Mouse (Mus musculus): ENCODE results near the gene Astn2. TPM values are rescaled to one million over a fixed set of nuclear protein-coding genes. Genes with fewer than 3 reads are reported as not detected.

The Astn2 gene
- total and polyA plus RNA-seq, 2 experiments, result 0.77 to 1.2 TPM

DNA sequence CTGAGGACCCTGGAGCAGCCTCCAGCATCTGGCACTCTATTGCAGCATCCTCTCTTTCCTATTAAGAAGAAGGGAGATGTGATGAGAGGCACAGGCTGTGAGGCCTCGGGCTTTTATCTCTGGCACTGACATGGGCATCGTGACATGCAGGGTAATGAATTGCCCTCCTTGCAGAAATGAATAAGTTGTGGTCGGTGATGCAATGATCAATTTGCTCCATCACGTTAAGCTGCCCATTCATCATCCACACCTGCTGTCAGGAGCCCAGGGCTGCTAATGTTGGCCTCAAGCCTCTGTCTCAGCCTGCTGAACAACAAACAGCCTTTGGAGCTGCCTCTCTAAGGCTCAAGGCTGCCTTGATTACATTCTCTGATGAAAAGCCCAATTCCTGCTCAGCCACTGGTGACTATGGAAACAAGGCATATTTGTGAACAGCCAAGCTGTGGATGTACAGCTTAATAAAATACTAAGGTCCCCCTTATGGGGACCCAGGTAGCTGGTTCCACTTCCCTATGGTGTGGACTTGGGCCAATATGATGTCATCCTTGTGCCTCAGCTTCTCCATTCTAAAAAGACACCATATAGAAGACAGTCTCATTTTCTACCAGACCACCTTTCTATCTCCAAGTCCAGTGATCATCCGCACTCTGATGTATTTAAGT, 515.9 kb downstream of the Astn2 start:
- Histone ChIP-seq H3K27ac (replicated peaks; ENCODE audit: insufficient read depth, low read depth, low read length) (no peak overlapping the region), H3K4me3 (ENCODE audit: insufficient read depth, low read depth, low read length) (no peak overlapping the region), H3K79me2 (ENCODE audit: control insufficient read depth, insufficient read depth, low read length) (no peaks in the 10 kb centered on the region), H3K4me1 (ENCODE audit: control insufficient read depth, insufficient read depth, low read length) (no peaks in the 10 kb centered on the region), H3K27me3 (ENCODE audit: control insufficient read depth, insufficient read depth, low read length) (no peaks in the 10 kb centered on the region), H3K9ac (ENCODE audit: low read depth, low read length) (no peak overlapping the region), H3K36me3 (ENCODE audit: control insufficient read depth, insufficient read depth, low read length) (no peaks in the 10 kb centered on the region)
- no peak for DNase-seq (ENCODE audit: extremely low read depth, low read depth, low spot score)
- 74% methylated on average over 5 of the region's 5 CpGs for WGBS
- TF ChIP-seq CTCF (IDR thresholded peaks at IDR 0.05; ENCODE audit: low read depth, low read length) (no peak), POLR2A (IDR thresholded peaks at IDR 0.05; ENCODE audit: extremely low read depth, insufficient read depth, low read length) (no peak)

DNA sequence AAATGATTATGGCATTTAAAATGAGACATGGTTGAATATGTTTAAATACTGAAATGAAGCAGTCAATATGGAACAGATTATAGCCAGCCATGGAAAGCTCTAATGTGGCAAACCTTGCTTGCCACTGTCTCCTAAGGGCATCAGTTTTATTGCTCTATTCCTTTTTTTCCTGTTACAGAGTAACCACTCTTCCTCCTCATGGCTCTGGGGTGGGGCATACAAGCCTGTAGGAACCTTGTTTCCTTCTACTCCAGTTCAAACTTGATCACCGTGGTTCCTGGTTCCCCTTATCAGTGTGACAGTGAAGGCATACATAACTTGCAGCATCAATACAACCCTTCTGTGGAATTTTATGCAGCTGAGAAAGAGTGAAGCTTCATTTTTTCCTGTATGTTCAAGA, 517.5 kb downstream of the Astn2 start:
- WGBS, result 65% methylated on average over 1 of the region's 1 CpGs
- H3K9ac ChIP-seq (ENCODE audit: low read depth, low read length), result no peak overlapping the region
- H3K27ac ChIP-seq (replicated peaks; ENCODE audit: insufficient read depth, low read depth, low read length), result no peak overlapping the region
- H3K27me3 ChIP-seq (ENCODE audit: control insufficient read depth, insufficient read depth, low read length), result no peaks in the 10 kb centered on the region
- no peak for DNase-seq (ENCODE audit: extremely low read depth, low read depth, low spot score)
- H3K79me2 ChIP-seq (ENCODE audit: control insufficient read depth, insufficient read depth, low read length), result no peaks in the 10 kb centered on the region
- no peak for TF ChIP-seq CTCF (IDR thresholded peaks at IDR 0.05; ENCODE audit: low read depth, low read length)
- no peak for TF ChIP-seq POLR2A (IDR thresholded peaks at IDR 0.05; ENCODE audit: extremely low read depth, insufficient read depth, low read length)
- no peaks in the 10 kb centered on the region for H3K4me1 ChIP-seq (ENCODE audit: control insufficient read depth, insufficient read depth, low read length)
- H3K4me3 ChIP-seq (ENCODE audit: insufficient read depth, low read depth, low read length), result no peak overlapping the region
- H3K36me3 ChIP-seq (ENCODE audit: control insufficient read depth, insufficient read depth, low read length), result no peaks in the 10 kb centered on the region

DNA sequence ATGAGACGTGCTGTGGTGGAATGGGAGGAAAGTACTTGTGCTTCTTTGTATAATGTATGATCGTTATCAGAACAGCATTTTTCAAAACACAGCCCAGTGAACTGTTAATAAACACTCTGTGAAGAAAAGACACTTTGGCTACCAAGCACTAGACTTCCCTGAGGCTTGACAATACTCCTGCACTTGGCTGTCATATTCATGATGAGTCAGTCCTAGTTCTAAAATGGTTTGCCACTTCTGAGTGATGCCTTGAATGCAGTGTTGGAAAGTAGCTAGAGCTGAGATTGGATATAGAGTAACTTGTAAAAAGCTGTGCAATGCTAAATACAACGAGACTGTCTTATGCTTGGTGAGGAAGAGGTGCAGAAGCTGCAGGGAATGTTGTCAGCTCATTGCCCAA, 518.5 kb downstream of the Astn2 start:
- no peaks in the 10 kb centered on the region for H3K27me3 ChIP-seq (ENCODE audit: control insufficient read depth, insufficient read depth, low read length)
- no peak overlapping the region for H3K27ac ChIP-seq (replicated peaks; ENCODE audit: insufficient read depth, low read depth, low read length)
- no peak overlapping the region for H3K9ac ChIP-seq (ENCODE audit: low read depth, low read length)
- 67% methylated on average over 3 of the region's 3 CpGs for WGBS
- no peaks in the 10 kb centered on the region for H3K4me1 ChIP-seq (ENCODE audit: control insufficient read depth, insufficient read depth, low read length)
- TF ChIP-seq POLR2A (IDR thresholded peaks at IDR 0.05; ENCODE audit: extremely low read depth, insufficient read depth, low read length), result no peak
- TF ChIP-seq CTCF (IDR thresholded peaks at IDR 0.05; ENCODE audit: low read depth, low read length), result no peak
- H3K4me3 ChIP-seq (ENCODE audit: insufficient read depth, low read depth, low read length), result no peak overlapping the region
- DNase-seq (ENCODE audit: extremely low read depth, low read depth, low spot score), result no peak
- H3K36me3 ChIP-seq (ENCODE audit: control insufficient read depth, insufficient read depth, low read length), result no peaks in the 10 kb centered on the region
- H3K79me2 ChIP-seq (ENCODE audit: control insufficient read depth, insufficient read depth, low read length), result no peaks in the 10 kb centered on the region

DNA sequence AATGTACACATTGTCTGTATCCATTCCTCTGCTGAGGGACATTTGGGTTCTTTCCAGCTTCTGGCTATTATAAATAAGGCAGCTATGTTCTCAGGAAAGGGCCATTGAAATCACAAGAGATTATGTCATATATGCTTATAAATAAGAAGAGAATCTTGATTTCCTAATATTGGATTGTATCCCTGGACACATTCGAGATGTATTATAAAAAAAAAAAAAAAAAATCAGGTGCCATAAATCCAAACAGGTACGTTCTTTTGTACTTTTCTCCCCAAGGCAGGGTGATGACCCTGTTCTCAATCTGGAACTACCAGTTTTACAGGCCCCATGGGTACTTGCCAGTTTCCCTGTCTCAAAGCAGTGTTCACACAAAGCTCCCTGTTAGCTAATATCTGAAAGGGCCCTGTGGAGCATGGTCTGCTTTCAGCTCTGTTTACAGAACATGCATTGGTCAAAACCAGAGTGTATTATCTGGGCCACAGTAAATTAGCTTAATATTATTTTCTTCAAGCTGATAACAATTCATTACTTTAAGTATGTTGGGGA, 530.1 kb downstream of the Astn2 start:
- H3K4me3 ChIP-seq (ENCODE audit: insufficient read depth, low read depth, low read length), result no peak overlapping the region
- no peak for DNase-seq (ENCODE audit: extremely low read depth, low read depth, low spot score)
- H3K27ac ChIP-seq (replicated peaks; ENCODE audit: insufficient read depth, low read depth, low read length), result no peak overlapping the region

DNA sequence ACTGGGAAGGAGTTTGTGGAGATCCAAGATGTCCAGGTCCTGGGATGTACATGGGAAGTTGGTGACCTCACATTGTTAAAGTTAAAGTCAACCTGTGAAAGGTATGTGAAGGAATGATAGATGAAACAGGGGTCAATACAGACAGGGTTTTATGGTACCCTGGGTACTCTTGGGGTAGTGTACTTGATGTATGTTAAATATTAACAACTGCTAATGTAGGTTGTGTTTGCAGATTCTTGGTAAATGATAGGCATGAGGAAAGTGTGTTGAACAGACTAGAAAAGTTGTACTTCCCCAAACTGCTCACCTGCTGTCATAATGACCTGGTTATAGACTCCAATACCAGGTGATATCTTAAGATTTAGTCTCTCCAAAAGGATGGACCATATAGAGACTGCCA, 539.9 kb downstream of the Astn2 start:
- H3K9ac ChIP-seq (ENCODE audit: low read depth, low read length), result no peak overlapping the region
- no peaks in the 10 kb centered on the region for H3K79me2 ChIP-seq (ENCODE audit: control insufficient read depth, insufficient read depth, low read length)
- no peak for DNase-seq (ENCODE audit: extremely low read depth, low read depth, low spot score)
- H3K4me3 ChIP-seq (ENCODE audit: insufficient read depth, low read depth, low read length), result no peak overlapping the region
- H3K36me3 ChIP-seq (ENCODE audit: control insufficient read depth, insufficient read depth, low read length), result no peaks in the 10 kb centered on the region
- H3K27ac ChIP-seq (replicated peaks; ENCODE audit: insufficient read depth, low read depth, low read length), result no peak overlapping the region
- TF ChIP-seq CTCF (IDR thresholded peaks at IDR 0.05; ENCODE audit: low read depth, low read length) (no peak), POLR2A (IDR thresholded peaks at IDR 0.05; ENCODE audit: extremely low read depth, insufficient read depth, low read length) (no peak)
- no peaks in the 10 kb centered on the region for H3K4me1 ChIP-seq (ENCODE audit: control insufficient read depth, insufficient read depth, low read length)
- H3K27me3 ChIP-seq (ENCODE audit: control insufficient read depth, insufficient read depth, low read length), result no peaks in the 10 kb centered on the region

More for the DNA sequence above, 530.1 kb downstream of the Astn2 start:
- no peaks in the 10 kb centered on the region for H3K4me1 ChIP-seq (ENCODE audit: control insufficient read depth, insufficient read depth, low read length)
- no peaks in the 10 kb centered on the region for H3K27me3 ChIP-seq (ENCODE audit: control insufficient read depth, insufficient read depth, low read length)
- H3K9ac ChIP-seq (ENCODE audit: low read depth, low read length), result no peak overlapping the region
- TF ChIP-seq CTCF (IDR thresholded peaks at IDR 0.05; ENCODE audit: low read depth, low read length), result no peak
- TF ChIP-seq POLR2A (IDR thresholded peaks at IDR 0.05; ENCODE audit: extremely low read depth, insufficient read depth, low read length), result no peak
- H3K79me2 ChIP-seq (ENCODE audit: control insufficient read depth, insufficient read depth, low read length), result no peaks in the 10 kb centered on the region
- WGBS, result 82% methylated on average over 2 of the region's 2 CpGs
- H3K36me3 ChIP-seq (ENCODE audit: control insufficient read depth, insufficient read depth, low read length), result no peaks in the 10 kb centered on the region

DNA sequence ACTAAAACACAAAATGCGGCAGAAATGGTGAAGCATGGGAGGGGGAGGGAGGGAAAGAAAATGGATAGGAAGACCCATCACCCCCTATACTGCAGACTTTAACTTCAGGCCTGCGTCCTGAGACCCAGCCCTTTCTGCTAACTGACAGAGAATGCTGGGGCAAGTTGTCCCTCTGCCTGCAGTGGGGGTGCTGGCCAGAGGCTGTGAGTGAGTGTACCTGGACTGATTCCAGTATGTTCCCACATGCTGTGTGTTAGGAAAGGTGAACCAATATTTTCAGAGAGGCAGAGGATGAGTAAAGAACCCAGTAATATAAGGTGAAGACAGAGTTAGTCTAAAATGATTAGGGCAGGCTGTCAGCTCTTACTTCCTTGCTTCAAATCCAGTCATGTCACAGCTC, 561.2 kb downstream of the Astn2 start:
- 65% methylated on average over 2 of the region's 2 CpGs for WGBS
- TF ChIP-seq POLR2A (IDR thresholded peaks at IDR 0.05; ENCODE audit: extremely low read depth, insufficient read depth, low read length), result no peak
- no peak for TF ChIP-seq CTCF (IDR thresholded peaks at IDR 0.05; ENCODE audit: low read depth, low read length)

More for the DNA sequence above, 561.2 kb downstream of the Astn2 start:
- no peak for DNase-seq (ENCODE audit: extremely low read depth, low read depth, low spot score)
- H3K9ac ChIP-seq (ENCODE audit: low read depth, low read length), result no peak overlapping the region
- no peaks in the 10 kb centered on the region for H3K79me2 ChIP-seq (ENCODE audit: control insufficient read depth, insufficient read depth, low read length)
- no peak overlapping the region for H3K4me3 ChIP-seq (ENCODE audit: insufficient read depth, low read depth, low read length)
- H3K27ac ChIP-seq (replicated peaks; ENCODE audit: insufficient read depth, low read depth, low read length), result no peak overlapping the region
- H3K4me1 ChIP-seq (ENCODE audit: control insufficient read depth, insufficient read depth, low read length), result no peaks in the 10 kb centered on the region
- no peaks in the 10 kb centered on the region for H3K27me3 ChIP-seq (ENCODE audit: control insufficient read depth, insufficient read depth, low read length)
- no peaks in the 10 kb centered on the region for H3K36me3 ChIP-seq (ENCODE audit: control insufficient read depth, insufficient read depth, low read length)

All from liver, adult 2 months (tissue).